In the genomic region with DNA sequence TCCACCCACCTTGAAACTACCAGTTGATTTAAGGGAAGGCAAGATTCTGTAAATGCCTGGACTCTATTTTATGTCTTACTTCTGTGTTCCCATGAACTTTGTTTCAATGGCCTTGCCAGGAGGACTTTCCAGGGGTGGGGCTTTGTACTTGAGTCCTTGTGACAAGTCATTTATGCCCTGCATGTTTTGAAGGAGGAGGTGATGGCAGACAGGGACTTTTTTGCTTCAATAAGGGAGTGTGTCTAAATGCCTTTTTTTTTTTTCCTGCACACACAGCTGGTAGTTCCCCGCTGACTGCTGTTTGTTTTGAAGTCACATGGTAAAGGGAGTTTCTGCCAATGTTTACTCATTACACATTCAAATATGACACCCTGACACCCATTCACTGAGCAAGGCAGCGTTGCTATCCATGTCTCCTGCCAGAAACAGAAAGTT, we compare ENCODE assay signal across 8 mouse cellular contexts.
A peak's percentile ranks its signal among the peaks of the same experiment; 100 is the strongest.
DNase-seq lines count a peak whose midpoint lies in the region; ATAC-seq and TF ChIP-seq lines count a peak whose summit lies in the region.

No protein-coding gene starts in this region.

- H3K27me3 ChIP-seq in cerebellum, adult 2 months (ENCODE audit: control insufficient read depth, insufficient read depth, low read length): no peaks in the 10 kb centered on the region

- no peaks in the 10 kb centered on the region for H3K4me1 ChIP-seq in cerebellum, adult 2 months (ENCODE audit: control insufficient read depth, insufficient read depth, low read length)

- H3K4me3 ChIP-seq in cerebellum, adult 2 months (replicated peaks; ENCODE audit: insufficient read depth, low read depth, low read length): no peak overlapping the region

- TF ChIP-seq CTCF in brain, embryonic 14.5 days (IDR thresholded peaks at IDR 0.05; ENCODE audit: borderline replicate concordance, extremely low read depth, insufficient read depth, insufficient read length): no peak
- TF ChIP-seq CTCF in cerebellum, adult 2 months (IDR thresholded peaks at IDR 0.05; ENCODE audit: borderline replicate concordance, insufficient read depth, low read depth, low read length): no peak

- no peak for ATAC-seq in granulocyte monocyte progenitor cell, adult 5-6 weeks (replicated peaks; ENCODE audit: poor library complexity, severe bottlenecking)

- no peak for TF ChIP-seq POLR2A in brain, embryonic 14.5 days (IDR thresholded peaks at IDR 0.05; ENCODE audit: borderline replicate concordance, extremely low read depth, insufficient read depth, insufficient read length, poor library complexity, severe bottlenecking)
- TF ChIP-seq POLR2A in cerebellum, adult 2 months (IDR thresholded peaks at IDR 0.05; ENCODE audit: borderline replicate concordance, insufficient read depth, low read length): no peak

- no peak overlapping the region for H3K27ac ChIP-seq in cerebellum, adult 2 months (ENCODE audit: insufficient read depth, low read length)

- peak; percentile 6 for DNase-seq in ovary, postnatal 10 days (ENCODE audit: low spot score)
- DNase-seq in ovary, adult 18-20 months (ENCODE audit: low spot score): no peak
- DNase-seq in brain, embryonic 14.5 days (ENCODE audit: low read depth): peak; percentile 80
- DNase-seq in kidney, adult 8-10 months: peak; percentile 64 to 76
- peak; percentile 51 to 66 for DNase-seq in lung, postnatal 4 days
- DNase-seq in cerebellum, adult 2 months: no peak
- no peak for DNase-seq in ovary, postnatal 14 days (ENCODE audit: low spot score)

- WGBS in cerebellum, adult 2 months: 65% methylated on average over 2 of the region's 2 CpGs

Comparison
In these comparisons a context has a peak if more than half of its experiments do, and no peak if none do; other contexts are left out.
1. DNase-seq: peak in ovary, postnatal 10 days (single experiment), brain, embryonic 14.5 days (single experiment), kidney, adult 8-10 months (2 of 2) and lung, postnatal 4 days (2 of 2); none in ovary, adult 18-20 months (single experiment), cerebellum, adult 2 months (0 of 2) and ovary, postnatal 14 days (single experiment).